Mouse (Mus musculus) thymus, adult 2 months (tissue): ENCODE data around the gene Lsg1. TPM values are rescaled to one million over a fixed set of nuclear protein-coding genes. Genes with fewer than 3 reads are reported as not detected.

Source experiments
- DNase-seq: peaks from one replicate; pipeline ENCODE4 v3.0.0; 2021
- H3K27ac ChIP-seq: fragments of 200-500 bp; 2 replicates; pipeline ENCODE4 v1.5.1; 2012; ENCODE audit warnings: low read length, control low read depth; ENCODE audit not compliant: control insufficient read depth, insufficient read depth
- H3K27me3 ChIP-seq: fragments of 200-500 bp; 2 replicates; pipeline ENCODE4 v1.6.1; 2012; ENCODE audit warnings: mild to moderate bottlenecking, low read length, moderate library complexity, mixed read lengths; ENCODE audit not compliant: control insufficient read depth, insufficient read depth
- H3K36me3 ChIP-seq: fragments of 200-500 bp; 2 replicates; pipeline ENCODE4 v1.6.1; 2012; ENCODE audit warnings: mild to moderate bottlenecking, low read length, moderate library complexity; ENCODE audit not compliant: control insufficient read depth, insufficient read depth
- H3K4me1 ChIP-seq: fragments of 200-500 bp; replicated peaks from 2 replicates; pipeline ENCODE4 v1.6.1; 2012; ENCODE audit warnings: low read length; ENCODE audit not compliant: control insufficient read depth, insufficient read depth
- H3K4me3 ChIP-seq: fragments of 200-500 bp; 2 replicates; pipeline ENCODE4 v1.5.1; 2012; ENCODE audit warnings: mild to moderate bottlenecking, low read length, control low read depth, moderate library complexity; ENCODE audit not compliant: control insufficient read depth, insufficient read depth
- CTCF ChIP-seq: fragments of 200-500 bp; IDR thresholded peaks from 2 replicates; pipeline ENCODE4 v1.5.1; 2012; ENCODE audit warnings: mild to moderate bottlenecking, control low read depth, low read length, moderate library complexity, borderline replicate concordance; ENCODE audit not compliant: control insufficient read depth, poor library complexity, insufficient read depth; ENCODE audit errors: extremely low read depth
- POLR2A ChIP-seq: fragments of 200-500 bp; IDR thresholded peaks from 2 replicates; pipeline ENCODE4 v1.6.1; 2012; ENCODE audit warnings: mild to moderate bottlenecking, low read length, control low read depth, moderate library complexity; ENCODE audit not compliant: control insufficient read depth, poor library complexity, insufficient read depth; ENCODE audit errors: extremely low read depth
- WGBS: fragments of 180-500 bp; shearing (Covaris S2); methylation state at CpG from one replicate; pipeline ENCODE4 v1.1.7; 2018; 5-methylcytosine and 5-hydroxymethylcytosine counted together
- polyA plus RNA-seq: library from polyadenylated mRNA; depleted of rRNA; stranded (reverse); fragments of >200 nt; gene quantifications from 2 replicates; pipeline ENCODE4 v1.2.3, GENCODE M21; 2012; rRNA removed

Lsg1 gene
- polyA plus RNA-seq, 1 experiment = 20.0 TPM

DNA sequence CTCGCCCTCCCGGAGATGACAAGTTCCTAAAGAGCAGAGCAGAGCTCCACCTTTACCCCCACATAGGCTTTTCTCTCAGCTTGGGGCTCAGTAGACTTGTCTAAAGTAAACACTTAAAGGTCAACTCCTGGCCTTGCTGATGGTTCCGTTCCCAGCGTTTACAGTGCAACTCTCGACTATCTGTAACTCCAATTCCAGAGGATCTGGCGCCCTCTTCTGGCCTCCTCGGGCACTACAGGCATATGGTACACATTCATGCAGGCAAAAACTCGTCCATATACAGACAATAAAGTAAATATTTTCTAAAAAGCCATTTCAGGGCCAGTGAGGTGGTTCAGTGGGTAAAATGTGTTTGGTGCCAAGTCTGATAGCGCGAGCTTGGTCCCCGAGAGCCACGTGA lies 72.0 kb downstream of the Lsg1 start:
- Histone ChIP-seq H3K27me3 (no peaks in the 10 kb centered on the region), H3K4me3 (no peak overlapping the region), H3K4me1 (peaks cover 11% of the 10 kb centered on the region), H3K27ac (no peak overlapping the region), H3K36me3 (no peaks in the 10 kb centered on the region)
- TF ChIP-seq CTCF (0 out of 2 replicates have a peak, but pooled peaks have one; percentile 24), POLR2A (no peak)
- DNase-seq = peak; percentile 51
- WGBS = 80% methylated on average over 12 of the region's 12 CpGs

DNA sequence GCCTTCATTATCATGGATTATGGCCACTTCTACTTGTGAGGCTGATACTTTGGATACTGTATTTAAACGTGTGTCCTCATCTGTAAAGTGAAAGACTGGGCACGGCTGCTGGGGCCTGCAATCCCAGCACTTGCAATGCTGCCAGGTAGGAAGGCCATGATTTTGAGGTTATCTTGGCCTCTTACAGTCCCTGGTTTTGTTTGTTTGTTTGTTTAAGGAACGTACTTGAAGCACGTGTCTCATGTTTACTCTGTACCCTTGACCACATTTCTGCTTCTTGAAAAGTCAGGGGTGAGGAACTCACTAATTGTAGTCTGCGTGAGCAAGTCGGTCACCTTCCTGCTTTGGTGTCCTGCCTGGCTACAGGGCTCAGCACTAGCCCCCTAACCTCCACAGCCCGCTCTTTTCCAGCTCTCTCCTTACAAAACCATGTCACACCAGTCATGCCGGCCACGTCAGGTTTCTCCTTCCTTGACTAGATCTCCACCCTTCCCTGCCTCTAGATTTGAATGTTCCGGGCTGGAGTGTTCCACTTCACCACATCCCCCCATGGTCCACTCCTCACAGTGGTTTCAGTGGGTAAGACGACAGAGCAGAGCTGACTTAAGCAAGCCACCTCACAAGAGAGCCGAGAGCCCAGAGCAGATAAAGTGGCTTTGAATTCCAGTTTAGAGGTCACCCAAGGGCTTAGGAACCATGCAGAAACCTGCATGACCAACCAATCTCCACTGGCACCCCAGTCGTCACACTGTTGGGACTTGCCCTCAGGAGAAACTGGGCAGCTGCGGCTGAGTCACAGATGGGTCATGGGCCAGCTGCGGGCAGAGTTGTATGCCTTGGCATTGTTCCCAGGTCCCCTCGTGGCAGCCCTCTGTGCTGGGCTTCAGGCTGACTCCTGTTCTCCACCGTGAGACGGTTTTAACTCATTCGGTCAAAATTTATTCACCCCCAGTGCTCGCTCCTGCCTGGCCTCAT lies 74.1 kb downstream of the Lsg1 start:
- Histone ChIP-seq H3K27me3 (no peaks in the 10 kb centered on the region), H3K4me1 (peaks cover 14% of the 10 kb centered on the region), H3K27ac (no peak overlapping the region), H3K4me3 (no peak overlapping the region), H3K36me3 (no peaks in the 10 kb centered on the region)
- WGBS = 84% methylated on average over 20 of the region's 20 CpGs
- no peak for DNase-seq
- TF ChIP-seq POLR2A (no peak), CTCF (no peak)

DNA sequence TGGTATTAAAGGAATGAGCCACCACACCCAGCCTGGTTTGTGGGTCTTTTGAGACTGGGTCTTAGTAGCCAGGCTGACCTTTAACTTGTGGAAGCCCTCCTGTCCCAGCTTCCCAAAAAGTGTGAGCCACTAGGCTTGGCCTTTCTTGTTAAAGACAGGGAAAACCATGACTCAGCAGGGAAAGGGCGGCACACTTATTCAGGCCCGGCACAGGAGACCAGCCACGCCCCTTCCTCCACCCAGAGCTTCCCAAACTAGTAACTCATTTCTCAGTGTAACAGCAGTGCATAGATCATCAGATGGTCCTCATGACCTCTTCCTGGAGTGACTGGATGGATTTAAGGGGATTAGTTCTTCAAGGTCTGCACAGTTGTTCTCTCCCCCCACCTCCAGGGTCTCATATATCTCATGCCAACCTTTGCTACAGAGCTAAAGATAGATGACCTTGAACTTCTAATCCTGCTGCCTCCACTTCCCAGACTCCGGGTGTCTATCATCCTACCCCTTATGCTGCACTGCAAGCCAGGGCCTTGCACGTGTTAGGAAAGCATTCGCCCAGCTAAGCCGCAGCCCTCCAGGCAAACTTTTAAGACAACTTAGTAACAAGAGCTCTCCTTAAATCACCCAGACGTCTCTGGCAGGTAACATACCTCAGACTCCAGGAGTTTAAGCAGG lies 74.9 kb downstream of the Lsg1 start:
- no peak overlapping the region for H3K4me3 ChIP-seq
- no peaks in the 10 kb centered on the region for H3K36me3 ChIP-seq
- no peak for DNase-seq
- no peak for TF ChIP-seq POLR2A
- no peak overlapping the region for H3K27ac ChIP-seq
- peaks cover 14% of the 10 kb centered on the region for H3K4me1 ChIP-seq
- no peaks in the 10 kb centered on the region for H3K27me3 ChIP-seq
- WGBS = 87% methylated on average over 8 of the region's 8 CpGs

DNA sequence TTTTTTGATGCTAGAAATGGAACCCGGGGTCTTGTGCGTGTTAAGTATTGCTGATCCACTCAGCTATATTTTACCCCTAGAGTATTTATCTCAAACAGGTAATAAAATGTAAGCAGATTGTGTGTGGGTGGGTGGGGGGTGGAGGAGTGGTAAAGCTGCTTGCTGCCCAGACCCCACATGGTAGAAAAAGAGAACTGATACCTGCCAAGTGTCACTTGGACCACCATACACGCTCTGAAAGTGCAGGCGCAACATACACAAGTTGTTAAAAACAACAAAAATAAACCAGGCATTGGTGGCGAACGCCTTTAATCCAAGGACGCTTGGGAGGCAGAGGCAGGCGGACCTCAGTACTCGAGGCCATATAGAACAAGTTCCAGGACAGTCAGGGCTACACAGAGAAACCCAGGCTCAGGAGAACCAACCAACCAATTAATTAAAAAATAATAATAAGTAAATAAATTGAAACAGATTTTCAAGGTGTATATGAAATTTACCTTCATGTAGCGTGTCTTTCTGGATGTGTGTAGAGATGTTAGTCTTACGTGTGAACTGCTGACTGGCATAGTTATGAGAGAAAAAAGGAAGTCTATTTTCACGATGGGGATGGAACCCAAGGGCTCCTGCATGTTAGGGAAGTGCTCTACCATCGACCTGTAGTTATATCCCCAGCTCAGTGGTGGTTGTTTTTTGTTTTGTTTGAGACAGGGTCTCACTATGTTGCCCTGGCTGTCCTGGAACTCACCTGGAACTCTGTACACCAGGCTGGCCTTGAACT lies 75.6 kb downstream of the Lsg1 start:
- Histone ChIP-seq H3K4me3 (no peak overlapping the region), H3K27ac (no peak overlapping the region), H3K4me1 (peaks cover 14% of the 10 kb centered on the region), H3K36me3 (no peaks in the 10 kb centered on the region), H3K27me3 (no peaks in the 10 kb centered on the region)
- no peak for DNase-seq
- TF ChIP-seq CTCF (no peak), POLR2A (no peak)
- WGBS = 71% methylated on average over 13 of the region's 13 CpGs

DNA sequence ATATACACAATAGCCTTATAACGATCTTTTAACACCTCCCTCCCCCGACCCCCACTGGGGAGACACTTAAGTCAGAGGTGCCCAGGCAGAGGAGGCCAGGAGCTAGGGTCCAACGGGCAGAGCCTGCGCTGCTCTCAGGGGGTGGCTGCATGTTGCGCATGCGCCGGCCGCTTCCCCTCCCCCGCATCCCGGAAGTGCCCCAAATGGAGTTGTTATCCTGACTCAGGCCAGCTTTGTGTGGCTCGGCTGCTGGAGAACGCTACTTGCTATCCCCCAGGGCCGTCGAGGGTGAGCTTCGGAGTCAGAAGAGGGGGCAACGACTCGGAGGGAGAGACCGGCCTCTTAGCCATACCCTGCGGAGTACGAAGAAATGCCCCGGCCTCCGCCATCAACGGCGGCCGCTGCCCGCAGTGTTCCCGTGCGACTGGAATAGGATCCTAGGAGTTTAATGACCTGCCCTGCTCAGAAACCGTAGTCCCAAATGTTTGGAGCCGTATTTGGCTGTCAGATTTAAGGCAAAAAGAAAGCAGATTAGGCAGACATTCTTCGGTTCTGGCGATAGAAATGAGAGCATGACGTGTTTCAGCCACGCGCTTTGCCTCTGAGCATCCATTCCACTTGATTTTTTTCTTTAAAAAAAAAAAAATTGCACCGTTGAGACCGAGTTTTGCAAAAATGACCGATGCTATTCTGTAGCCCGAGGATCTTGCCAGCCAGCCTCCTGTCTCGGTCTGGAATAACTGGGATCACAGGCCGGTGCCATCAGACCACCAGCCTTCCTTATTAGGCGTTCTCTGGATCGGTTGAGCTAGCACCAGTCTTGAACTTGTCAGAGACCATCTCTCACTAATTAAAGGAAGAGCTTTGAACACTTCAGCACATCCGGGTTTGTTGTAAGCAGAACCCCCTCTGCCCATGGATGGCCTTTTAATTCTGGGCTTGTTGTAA lies 76.6 kb downstream of the Lsg1 start:
- DNase-seq = peak; percentile 90
- Histone ChIP-seq H3K4me3 (peak overlapping the region; percentile 58), H3K36me3 (no peaks in the 10 kb centered on the region), H3K27me3 (no peaks in the 10 kb centered on the region), H3K27ac (peak overlapping the region; percentile 89), H3K4me1 (peaks cover 14% of the 10 kb centered on the region)
- WGBS = 2% methylated on average over 44 of the region's 44 CpGs
- TF ChIP-seq CTCF = 0 out of 2 replicates have a peak, but pooled peaks have one; percentile 21
- TF ChIP-seq POLR2A = peak; percentile 91

Other genes starting within 250 kb of the Lsg1 start
- gene Atp13a3, start 181.6 kb downstream of the Lsg1 start, polyA plus RNA-seq = 68.1 and 102 TPM in 2 replicates
- gene Tmem44, start 36.8 kb downstream of the Lsg1 start, polyA plus RNA-seq = 1.4 and 3.1 TPM in 2 replicates
- 17.0 and 22.3 TPM in 2 replicates for gene Fam43a, start 12.1 kb upstream of the Lsg1 start, polyA plus RNA-seq